Mouse (Mus musculus) MEL-GATA-1-ER (cell line): ENCODE data around the gene Gmds.

Source experiments
- DNase-seq: peaks from one replicate; pipeline ENCODE4 v3.0.0-alpha.2; 2012; ENCODE audit warnings: low read depth; ENCODE audit errors: extremely low read depth

Gmds gene

GRCm38 (mm10) chr13:31958346-31959335 is 379.9 kb downstream of the Gmds start:
- DNase-seq = no peak

GRCm38 (mm10) chr13:31956584-31956983 is 382.0 kb downstream of the Gmds start:
- peak; percentile 21 for DNase-seq

- no peak for DNase-seq
Measured at GRCm38 (mm10) chr13:31956112-31956511, 382.4 kb downstream of the Gmds start.

GRCm38 (mm10) chr13:31955171-31955570 is 383.4 kb downstream of the Gmds start:
- no peak for DNase-seq

GRCm38 (mm10) chr13:31944676-31945210 is 393.8 kb downstream of the Gmds start:
- no peak for DNase-seq

GRCm38 (mm10) chr13:31943482-31944275 is 394.9 kb downstream of the Gmds start:
- DNase-seq = no peak

GRCm38 (mm10) chr13:31929299-31929698 is 409.2 kb downstream of the Gmds start:
- no peak for DNase-seq

- DNase-seq = no peak
Measured at GRCm38 (mm10) chr13:31926599-31926998, 411.9 kb downstream of the Gmds start.

GRCm38 (mm10) chr13:31924506-31924905 is 414.0 kb downstream of the Gmds start:
- DNase-seq = peak; percentile 46

- no peak for DNase-seq
Measured at GRCm38 (mm10) chr13:31919716-31920115, 418.8 kb downstream of the Gmds start.

- no peak for DNase-seq
Measured at GRCm38 (mm10) chr13:31917387-31917786, 421.2 kb downstream of the Gmds start.

- DNase-seq = no peak
Measured at GRCm38 (mm10) chr13:31915748-31916147, 422.8 kb downstream of the Gmds start.

GRCm38 (mm10) chr13:31914901-31915587 is 423.5 kb downstream of the Gmds start:
- DNase-seq = no peak

GRCm38 (mm10) chr13:31911956-31912355 is 426.6 kb downstream of the Gmds start:
- DNase-seq = no peak

GRCm38 (mm10) chr13:31911362-31911761 is 427.2 kb downstream of the Gmds start:
- no peak for DNase-seq

GRCm38 (mm10) chr13:31909031-31909430 is 429.5 kb downstream of the Gmds start:
- no peak for DNase-seq

GRCm38 (mm10) chr13:31906514-31906913 is 432.0 kb downstream of the Gmds start:
- DNase-seq = no peak

GRCm38 (mm10) chr13:31900191-31900590 is 438.3 kb downstream of the Gmds start:
- DNase-seq = no peak

- DNase-seq = no peak
Measured at GRCm38 (mm10) chr13:31899392-31899791, 439.1 kb downstream of the Gmds start.

- DNase-seq = no peak
Measured at GRCm38 (mm10) chr13:31897493-31897892, 441.0 kb downstream of the Gmds start.

- no peak for DNase-seq
Measured at GRCm38 (mm10) chr13:31894511-31894910, 444.0 kb downstream of the Gmds start.
